Mouse (Mus musculus) midbrain, embryonic 14.5 days (tissue): ENCODE measurements at regions not wholly inside any gene's neighbourhood (a gene's known extent, or its start where the extent isn't known, plus 50 kb on each side); places are given as distances from the start of the nearest gene placed in this dataset.

Experiments used
- ATAC-seq: fragments of 200-750 bp; cut with Nextera tagmentation; 2 replicates; pipeline ENCODE4 v1.8.0; 2017; ENCODE audit warnings: moderate number of reproducible peaks, moderate library complexity; ENCODE audit not compliant: low FRiP score, low TSS enrichment
- DNase-seq: peaks from one replicate; pipeline ENCODE4 v3.0.0-alpha.2; 2015
- H3K27ac ChIP-seq: fragments of 300-500 bp; sonication (generic); replicated peaks from 2 replicates; pipeline ENCODE4 v1.5.1; 2014; ENCODE audit warnings: mild to moderate bottlenecking, low read depth, low read length, moderate library complexity
- H3K27me3 ChIP-seq: fragments of 300-500 bp; sonication (generic); 2 replicates; pipeline ENCODE4 v1.6.1; 2014; ENCODE audit warnings: low read length, control low read depth, mixed read lengths; ENCODE audit not compliant: control insufficient read depth, insufficient read depth
- H3K36me3 ChIP-seq: fragments of 300-500 bp; sonication (generic); 2 replicates; pipeline ENCODE4 v1.6.1; 2014; ENCODE audit warnings: low read length, control low read depth; ENCODE audit not compliant: control insufficient read depth, insufficient read depth
- H3K4me1 ChIP-seq: fragments of 300-500 bp; sonication (generic); 2 replicates; pipeline ENCODE4 v1.6.1; 2014; ENCODE audit warnings: mild to moderate bottlenecking, antibody characterized with exemption, low read length, control low read depth; ENCODE audit not compliant: control insufficient read depth, insufficient read depth
- H3K4me2 ChIP-seq: fragments of 300-500 bp; sonication (generic); 2 replicates; pipeline ENCODE4 v1.6.1; 2014; ENCODE audit warnings: mild to moderate bottlenecking, low read length, moderate library complexity
- H3K4me3 ChIP-seq: fragments of 300-500 bp; sonication (generic); replicated peaks from 2 replicates; pipeline ENCODE4 v1.5.1; 2014; ENCODE audit warnings: low read depth, low read length
- H3K9ac ChIP-seq: fragments of 300-500 bp; sonication (generic); replicated peaks from 2 replicates; pipeline ENCODE4 v1.6.1; 2014; ENCODE audit warnings: mild to moderate bottlenecking, low read length, moderate library complexity
- H3K9me3 ChIP-seq: fragments of 300-500 bp; sonication (generic); 2 replicates; pipeline ENCODE4 v1.6.1; 2016; ENCODE audit warnings: low read length, control low read depth, mixed read lengths; ENCODE audit not compliant: control insufficient read depth
- WGBS: fragments of 180-500 bp; shearing (Covaris S2); extraction: QIAGEN DNeasy Blood & Tissue Kit; methylation state at CpG from one replicate; pipeline ENCODE4 v1.1.7; 2014; 5-methylcytosine and 5-hydroxymethylcytosine counted together

DNA sequence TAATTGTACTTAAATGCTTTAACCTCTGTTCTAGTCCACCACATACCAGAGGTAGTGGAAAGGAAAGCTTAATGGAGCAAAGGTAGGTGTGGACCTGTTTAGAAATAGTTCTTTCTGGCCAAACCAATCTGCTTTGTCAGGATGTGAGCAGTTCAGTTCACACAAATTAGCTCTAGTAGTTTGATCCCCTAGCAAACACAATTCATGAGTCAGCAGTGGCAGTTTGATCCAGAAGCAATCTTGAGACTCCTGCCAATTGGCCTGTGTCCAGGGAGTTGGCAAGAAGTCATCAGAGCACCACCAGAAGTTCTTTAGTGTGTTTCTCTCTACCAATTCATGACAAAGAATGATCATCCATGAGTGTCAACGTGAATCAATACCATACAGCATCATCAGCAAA, 195.0 kb upstream of the Ptchd4 start:
- no peaks in the 10 kb centered on the region for H3K9me3 ChIP-seq
- ATAC-seq (no peak), DNase-seq (peak; percentile 2)
- WGBS: 97% methylated on average over 1 of the region's 1 CpGs
- H3K27me3 ChIP-seq: no peaks in the 10 kb centered on the region
- H3K27ac ChIP-seq: no peak overlapping the region
- no peak overlapping the region for H3K4me2 ChIP-seq
- H3K9ac ChIP-seq: no peak overlapping the region
- no peaks in the 10 kb centered on the region for H3K36me3 ChIP-seq
- no peaks in the 10 kb centered on the region for H3K4me1 ChIP-seq
- H3K4me3 ChIP-seq: no peak overlapping the region

DNA sequence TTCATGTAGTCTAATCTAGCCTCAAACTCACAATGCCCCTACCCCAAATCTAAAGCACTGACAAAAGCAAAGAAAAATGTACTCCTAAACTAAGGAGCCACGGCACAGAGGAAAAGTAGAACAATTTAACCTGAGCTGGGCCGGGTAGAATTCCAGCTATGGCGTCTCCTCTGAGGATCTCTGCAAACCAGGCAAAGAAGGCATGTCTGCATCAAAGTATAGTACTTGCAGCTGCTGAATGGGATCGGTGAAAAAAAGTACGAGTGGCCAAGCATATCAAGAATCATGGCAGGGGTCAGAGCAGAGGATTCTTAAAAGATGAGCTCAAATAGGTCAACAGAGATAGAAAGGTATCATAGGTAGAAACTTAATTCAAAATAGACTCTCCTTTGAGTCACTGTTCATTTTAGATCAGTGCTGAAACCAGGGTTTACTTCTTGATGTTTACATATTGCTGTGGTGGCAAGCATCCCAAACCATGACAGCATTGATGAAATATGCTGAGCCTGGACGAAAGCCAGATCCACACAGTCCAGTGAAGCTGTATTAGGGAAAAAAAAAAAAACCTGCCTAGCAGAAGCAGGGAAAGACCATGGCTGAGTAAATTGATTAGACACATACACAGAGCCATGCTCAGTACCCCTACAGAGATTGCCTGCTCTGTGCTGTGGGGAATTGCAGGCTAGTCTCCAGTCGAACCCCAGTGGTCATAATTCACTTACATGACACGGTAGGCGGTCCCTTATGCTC, 189.1 kb upstream of the Ptchd4 start:
- Histone ChIP-seq H3K27ac (no peak overlapping the region), H3K4me2 (no peak overlapping the region), H3K36me3 (no peaks in the 10 kb centered on the region), H3K4me3 (no peak overlapping the region), H3K27me3 (no peaks in the 10 kb centered on the region), H3K9me3 (no peaks in the 10 kb centered on the region), H3K4me1 (no peaks in the 10 kb centered on the region), H3K9ac (no peak overlapping the region)
- ATAC-seq (peak; percentile 50), DNase-seq (peak; percentile 59)
- 59% methylated on average over 9 of the region's 9 CpGs for WGBS

DNA sequence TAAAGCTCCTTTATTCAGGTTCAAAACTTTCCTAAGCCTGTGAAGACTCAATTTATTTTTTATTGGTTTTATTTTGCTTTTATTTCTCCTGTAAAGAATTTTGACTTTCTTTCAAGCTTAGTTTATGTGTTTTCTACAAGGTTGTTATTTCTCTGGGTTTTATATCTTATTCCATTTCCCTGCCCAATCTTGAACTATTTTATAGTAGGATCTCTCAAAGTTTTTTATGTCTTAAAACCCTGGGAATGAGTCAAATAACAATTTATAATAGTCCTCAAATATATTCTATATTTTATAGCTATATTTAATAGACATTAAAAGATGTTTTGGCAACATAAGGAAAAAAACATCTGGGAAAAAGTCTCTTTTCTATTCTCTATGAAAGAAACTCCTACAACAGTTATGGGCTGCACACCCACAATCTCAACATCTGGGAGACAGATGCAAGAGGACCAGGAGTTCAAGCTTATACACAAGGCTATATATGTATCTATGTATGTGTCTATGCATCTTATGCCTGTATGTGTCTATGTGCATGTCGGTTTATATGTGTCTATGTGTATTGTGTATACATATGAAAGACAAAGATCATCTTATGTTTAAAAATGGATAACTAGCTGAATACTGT, 146.2 kb upstream of the Ptchd4 start:
- ATAC-seq (no peak), DNase-seq (no peak)
- Histone ChIP-seq H3K4me3 (no peak overlapping the region), H3K4me2 (no peak overlapping the region), H3K9ac (no peak overlapping the region), H3K36me3 (no peaks in the 10 kb centered on the region), H3K9me3 (no peaks in the 10 kb centered on the region), H3K27me3 (no peaks in the 10 kb centered on the region), H3K27ac (no peak overlapping the region), H3K4me1 (no peaks in the 10 kb centered on the region)
- WGBS: 94% methylated on average over 1 of the region's 1 CpGs

DNA sequence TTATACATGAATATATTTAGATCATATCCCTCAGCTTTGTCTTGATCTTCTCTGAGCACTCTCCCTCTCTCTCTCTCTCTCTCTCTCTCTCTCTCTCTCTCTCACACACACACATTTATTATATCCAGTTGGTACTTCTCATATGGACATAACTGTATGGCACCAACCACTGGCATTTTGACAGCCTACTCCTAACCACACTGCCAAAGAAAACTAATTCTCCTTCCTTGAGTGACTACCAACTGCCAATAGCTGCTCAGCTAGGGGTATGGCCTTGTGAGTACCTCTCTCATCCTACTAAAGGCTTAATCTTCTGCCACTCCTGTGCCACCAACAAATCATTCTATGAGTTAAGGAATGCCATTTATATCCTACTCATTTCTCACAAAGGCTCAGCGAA, 127.2 kb upstream of the Ptchd4 start:
- H3K4me1 ChIP-seq: no peaks in the 10 kb centered on the region
- no peak overlapping the region for H3K9ac ChIP-seq
- no peaks in the 10 kb centered on the region for H3K36me3 ChIP-seq
- no peak overlapping the region for H3K4me3 ChIP-seq
- no peak overlapping the region for H3K4me2 ChIP-seq
- ATAC-seq (no peak), DNase-seq (no peak)
- WGBS: 91% methylated on average over 1 of the region's 1 CpGs
- H3K9me3 ChIP-seq: no peaks in the 10 kb centered on the region
- no peak overlapping the region for H3K27ac ChIP-seq
- no peaks in the 10 kb centered on the region for H3K27me3 ChIP-seq

DNA sequence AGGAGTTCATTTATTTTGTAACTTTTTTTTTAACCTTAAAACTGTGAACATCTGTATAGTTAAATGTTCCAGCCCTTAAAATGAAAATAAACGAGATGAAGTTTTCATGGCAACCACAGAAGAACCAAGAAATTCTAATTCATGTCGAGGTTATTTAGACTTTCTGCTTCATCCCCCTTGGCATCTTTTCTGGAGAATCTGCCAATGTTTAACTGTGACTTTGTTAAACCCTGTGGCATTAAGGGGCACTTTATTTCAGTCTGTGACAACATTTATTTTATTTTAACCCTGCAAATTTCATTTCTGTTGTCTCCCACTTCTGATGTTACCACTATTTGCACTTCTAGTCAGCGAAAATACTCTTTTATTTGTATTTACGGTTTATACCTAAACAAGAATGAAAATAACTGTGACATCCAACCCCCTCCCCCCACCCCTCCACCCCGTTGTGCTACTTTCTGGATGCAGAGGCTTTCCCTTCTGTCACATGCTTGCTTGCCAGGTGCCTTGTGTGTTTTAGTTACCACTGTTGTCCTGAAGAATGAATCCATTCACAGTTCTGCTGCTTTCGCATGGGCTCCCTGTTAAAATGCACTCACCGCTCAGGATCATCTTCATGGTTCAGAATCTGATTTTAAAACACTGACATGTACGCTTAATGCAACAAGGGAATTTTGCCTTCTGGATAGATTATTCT, 125.4 kb upstream of the Ptchd4 start:
- 82% methylated on average over 8 of the region's 8 CpGs for WGBS
- Histone ChIP-seq H3K9me3 (no peaks in the 10 kb centered on the region), H3K36me3 (no peaks in the 10 kb centered on the region), H3K9ac (no peak overlapping the region), H3K4me1 (no peaks in the 10 kb centered on the region), H3K27ac (no peak overlapping the region), H3K27me3 (no peaks in the 10 kb centered on the region), H3K4me2 (no peak overlapping the region), H3K4me3 (no peak overlapping the region)
- DNase-seq (no peak), ATAC-seq (no peak)
